Mouse (Mus musculus) cortical plate, adult 2 months (tissue): ENCODE results near the gene Ccdc171.

Experiments
- CTCF ChIP-seq: fragments of 200-500 bp; IDR thresholded peaks from 2 replicates; pipeline ENCODE4 v1.5.1; 2011; ENCODE audit warnings: mild to moderate bottlenecking, control low read depth, low read length; ENCODE audit not compliant: insufficient read depth; ENCODE audit errors: extremely low read depth
- POLR2A ChIP-seq: fragments of 200-500 bp; IDR thresholded peaks from 2 replicates; pipeline ENCODE4 v1.6.1; 2011; ENCODE audit warnings: mild to moderate bottlenecking, low read length, control low read depth; ENCODE audit not compliant: insufficient read depth; ENCODE audit errors: extremely low read depth

DNA sequence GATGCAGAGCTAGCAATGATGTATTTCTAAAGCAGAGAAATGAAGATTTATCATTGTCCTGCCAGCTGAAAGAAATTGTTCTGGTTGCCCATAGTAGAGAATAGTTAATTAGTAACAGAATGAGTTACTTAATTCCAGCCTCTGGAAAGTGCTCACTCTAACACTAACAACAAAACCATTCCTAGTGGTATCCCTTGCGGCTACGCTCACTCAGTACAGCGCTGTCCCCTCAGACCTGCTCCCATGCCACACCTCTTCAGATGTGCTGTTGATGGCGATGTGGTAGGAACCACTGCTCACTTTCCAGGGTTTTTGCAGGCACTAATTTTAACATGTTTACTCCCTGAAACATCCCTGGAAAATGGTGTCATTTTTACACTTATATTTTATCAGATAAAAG is 126.1 kb downstream of the Ccdc171 start:
- TF ChIP-seq POLR2A (no peak), CTCF (no peak)
